Mouse (Mus musculus) CH12.LX (cell line): Measurements from ENCODE around the gene Nup54. TPM values are rescaled to one million over a fixed set of nuclear protein-coding genes. Genes with fewer than 3 reads are reported as not detected.

Experiments used
- DNase-seq: peaks from one replicate; pipeline ENCODE4 v3.0.0-alpha.2; 2013; ENCODE audit errors: extremely low read depth
- H3K27ac ChIP-seq: 2 replicates; pipeline ENCODE4 v1.5.1; 2012; ENCODE audit warnings: low read depth, mild to moderate bottlenecking, control low read depth, moderate library complexity; ENCODE audit not compliant: insufficient read depth
- H3K27me3 ChIP-seq: replicated peaks from 2 replicates; pipeline ENCODE3; 2012; ENCODE audit warnings: inconsistent platforms
- H3K36me3 ChIP-seq, 2 experiments: replicated peaks in 1 of 2; 2 replicates each; pipeline versions ENCODE3 to v1.6.1; 2012; ENCODE audit warnings: inconsistent platforms in 1 of 2, low read length in 1 of 2, mild to moderate bottlenecking in 1 of 2, mixed read lengths in 1 of 2, moderate library complexity in 1 of 2; ENCODE audit not compliant: control insufficient read depth in 1 of 2, insufficient read depth in 1 of 2
- H3K4me1 ChIP-seq, 2 experiments: 2 replicates each; pipeline ENCODE4 v1.6.1; 2012; ENCODE audit warnings: inconsistent platforms in 1 of 2, moderate library complexity in 1 of 2; ENCODE audit not compliant: insufficient read depth in 2 of 2, control insufficient read depth in 1 of 2
- H3K4me2 ChIP-seq: 2 replicates; pipeline ENCODE4 v1.6.1; 2012; ENCODE audit warnings: low read depth, mild to moderate bottlenecking, control low read depth; ENCODE audit not compliant: poor library complexity, insufficient read depth, severe bottlenecking
- H3K4me3 ChIP-seq, 3 experiments: fragments of 150-350 bp in 1 of 3; sonication (generic) in 1 of 3; replicated peaks in 1 of 3; 2 replicates each; pipeline versions ENCODE3 to v1.5.1; 2011 to 2012; ENCODE audit warnings: low read depth in 2 of 3, low read length in 2 of 3, mild to moderate bottlenecking in 2 of 3, moderate library complexity in 2 of 3, control low read depth in 1 of 3, improper control_type of control experiment in 1 of 3, inconsistent platforms in 1 of 3, mixed read lengths in 1 of 3; ENCODE audit not compliant: poor library complexity in 1 of 3
- H3K79me2 ChIP-seq: replicated peaks from 2 replicates; pipeline ENCODE4 v1.6.1; 2012; ENCODE audit warnings: mild to moderate bottlenecking, moderate library complexity; ENCODE audit not compliant: control insufficient read depth, poor library complexity, insufficient read depth, severe bottlenecking; ENCODE audit errors: extremely low read depth
- H3K9ac ChIP-seq: 2 replicates; pipeline ENCODE4 v1.6.1; 2012; ENCODE audit warnings: low read depth, mild to moderate bottlenecking, control low read depth, moderate library complexity; ENCODE audit not compliant: insufficient read depth
- H3K9me3 ChIP-seq: replicated peaks from 2 replicates; pipeline ENCODE3; 2012; ENCODE audit warnings: low read length, inconsistent platforms, mixed read lengths
- CHD2 ChIP-seq: IDR thresholded peaks from 2 replicates; pipeline ENCODE4 v1.6.1; 2011; ENCODE audit warnings: low read length, improper control_type of control experiment
- CTCF ChIP-seq, 2 experiments: IDR thresholded peaks in 1 of 2; conservative IDR thresholded peaks in 1 of 2; 2 replicates each; pipeline ENCODE4 v1.5.1; 2011 to 2012; ENCODE audit warnings: low read depth in 2 of 2, low read length in 2 of 2, improper control_type of control experiment in 1 of 2, inconsistent platforms in 1 of 2, mild to moderate bottlenecking in 1 of 2, moderate library complexity in 1 of 2
- GABPA ChIP-seq: IDR thresholded peaks from 2 replicates; pipeline ENCODE4 v1.6.1; 2012; ENCODE audit warnings: low read depth, low read length, improper control_type of control experiment, inconsistent platforms; ENCODE audit not compliant: insufficient replicate concordance
- HCFC1 ChIP-seq: IDR thresholded peaks from 2 replicates; pipeline ENCODE4 v1.6.1; 2012; ENCODE audit warnings: low read depth, mild to moderate bottlenecking, inconsistent platforms, low read length, improper control_type of control experiment
- IRF4 ChIP-seq: IDR thresholded peaks from 2 replicates; pipeline ENCODE4 v1.6.1; 2014; ENCODE audit warnings: low read depth, mild to moderate bottlenecking, inconsistent platforms, low read length, improper control_type of control experiment
- JUND ChIP-seq: conservative IDR thresholded peaks from 2 replicates; pipeline ENCODE4 v1.6.1; 2011; ENCODE audit warnings: low read depth, low read length, improper control_type of control experiment
- MAFK ChIP-seq: IDR thresholded peaks from 2 replicates; pipeline ENCODE4 v1.6.1; 2011; ENCODE audit warnings: low read length, improper control_type of control experiment; ENCODE audit not compliant: insufficient replicate concordance
- MAX ChIP-seq: IDR thresholded peaks from 2 replicates; pipeline ENCODE4 v1.6.1; 2011; ENCODE audit warnings: low read length, improper control_type of control experiment
- MAZ ChIP-seq: IDR thresholded peaks from 2 replicates; pipeline ENCODE4 v1.6.1; 2012; ENCODE audit warnings: low read depth, mild to moderate bottlenecking, inconsistent platforms, low read length, improper control_type of control experiment, moderate library complexity
- POLR2A ChIP-seq: IDR thresholded peaks from 2 replicates; pipeline ENCODE4 v1.6.1; 2011; ENCODE audit warnings: low read depth, mild to moderate bottlenecking, improper control_type of control experiment, low read length
- POLR2AphosphoS2 ChIP-seq: IDR thresholded peaks from 2 replicates; pipeline ENCODE4 v1.6.1; 2011; ENCODE audit warnings: low read depth, low read length, improper control_type of control experiment
- TCF12 ChIP-seq: IDR thresholded peaks from 2 replicates; pipeline ENCODE4 v1.6.1; 2014; ENCODE audit warnings: low read depth, mild to moderate bottlenecking, inconsistent platforms, low read length, improper control_type of control experiment
- USF1 ChIP-seq: IDR thresholded peaks from 2 replicates; pipeline ENCODE4 v1.6.1; 2014; ENCODE audit warnings: low read depth, mild to moderate bottlenecking, inconsistent platforms, low read length, improper control_type of control experiment
- ZMIZ1 ChIP-seq: IDR thresholded peaks from 2 replicates; pipeline ENCODE4 v1.6.1; 2012; ENCODE audit warnings: low read depth, mild to moderate bottlenecking, inconsistent platforms, low read length, improper control_type of control experiment
- dilution Hi-C: fragments of 300-500 bp; cut with MboI; formaldehyde crosslinking; loops from 2 replicates; pipeline ENCODE4 v1.14.3; 2020; ENCODE audit warnings: low sequenced_read_pairs; ENCODE audit not compliant: extremely low pct_unique_long_range_greater_than_20kb, extremely low pct_ligation_motif_present
- in situ Hi-C: fragments of 300-500 bp; cut with MboI; formaldehyde crosslinking; loops from 3 replicates; pipeline ENCODE4 v1.14.3; 2019; ENCODE audit warnings: low sequenced_read_pairs, low pct_ligation_motif_present, low pct_unique_long_range_greater_than_20kb, mixed read lengths
- polyA plus RNA-seq: library from polyadenylated mRNA; unstranded; fragments of >175 nt; gene quantifications from 2 replicates; pipeline ENCODE4 v1.2.1, GENCODE M21; 2012; ENCODE audit warnings: low read depth; ENCODE audit not compliant: insufficient read length
- total RNA-seq, 2 experiments: library from RNA; depleted of rRNA; stranded (reverse); fragments of 300-350 nt in 1 of 2; fragments of >200 nt in 1 of 2; gene quantifications; 2 replicates each; pipeline ENCODE4 v1.2.3; 2012 to 2014

The Nup54 gene
- total and polyA plus RNA-seq, 3 experiments, result 41.9 to 90.5 (median 72.5) TPM

GRCm38 (mm10) chr5:92472863-92473262 is 37.8 kb upstream of the Nup54 start:
- Histone ChIP-seq H3K27ac (no peak overlapping the region), H3K9ac (no peak overlapping the region), H3K9me3 (no peaks in the 10 kb centered on the region), H3K27me3 (no peaks in the 10 kb centered on the region), H3K79me2 (no peaks in the 10 kb centered on the region), H3K4me1 (no peaks in the 10 kb centered on the region), H3K4me2 (no peak overlapping the region), H3K4me3 (no peak overlapping the region), H3K36me3 (peaks cover 0 to 22% of the 10 kb centered on the region in 2 experiments)
- dilution Hi-C loops (no loop called here), in situ Hi-C loops (loop anchor here (25.0 kb wide), 1 partner anchor 189 kb away; no protein-coding TSS in a partner anchor)
- TF ChIP-seq POLR2AphosphoS2 (no peak), MAFK (no peak), IRF4 (no peak), MAZ (no peak), TCF12 (no peak), MAX (no peak), USF1 (no peak), ZMIZ1 (no peak), JUND (no peak), GABPA (no peak), CTCF (conservative IDR thresholded peaks at IDR 0.05 in 1 of 2, IDR thresholded peaks at IDR 0.05 in 1 of 2; ENCODE audit: low read depth in 2 of 2, low read length in 2 of 2) (no peak), CHD2 (no peak), POLR2A (no peak)
- DNase-seq, result no peak

GRCm38 (mm10) chr5:92471531-92471930 is 36.5 kb upstream of the Nup54 start:
- peaks cover 0 to 22% of the 10 kb centered on the region in 2 experiments for H3K36me3 ChIP-seq
- H3K4me3 ChIP-seq, result no peak overlapping the region
- no peak overlapping the region for H3K27ac ChIP-seq
- no peak overlapping the region for H3K9ac ChIP-seq
- dilution Hi-C loops, result no loop called here
- in situ Hi-C loops, result loop anchor here (25.0 kb wide), 1 partner anchor 191 kb away; no protein-coding TSS in a partner anchor
- H3K4me1 ChIP-seq, result peaks cover 0 to 7% of the 10 kb centered on the region in 2 experiments; a peak in 2 of 4 replicates
- H3K4me2 ChIP-seq, result no peak overlapping the region
- H3K27me3 ChIP-seq, result no peaks in the 10 kb centered on the region
- no peaks in the 10 kb centered on the region for H3K79me2 ChIP-seq
- no peaks in the 10 kb centered on the region for H3K9me3 ChIP-seq
- no peak for DNase-seq
- TF ChIP-seq HCFC1 (no peak), ZMIZ1 (no peak)
- TF ChIP-seq, all 38 proteins: peak for 0
